Mouse (Mus musculus) forebrain, embryonic 10.5 days (tissue): ENCODE measurements around the gene Vac14. TPM values are rescaled to one million over a fixed set of nuclear protein-coding genes. Genes with fewer than 3 reads are reported as not detected.

Experiments
- DNase-seq: peaks from one replicate; pipeline ENCODE4 v3.0.0-alpha.2; 2017; ENCODE audit warnings: low spot score; ENCODE audit errors: extremely low spot score
- H3K27ac ChIP-seq: fragments of 300-500 bp; sonication (generic); 2 replicates; pipeline ENCODE4 v1.5.1; 2016; ENCODE audit warnings: mild to moderate bottlenecking
- H3K27me3 ChIP-seq: fragments of 300-500 bp; sonication (generic); 2 replicates; pipeline ENCODE4 v1.6.1; 2016; ENCODE audit warnings: mild to moderate bottlenecking; ENCODE audit not compliant: poor library complexity, severe bottlenecking
- H3K36me3 ChIP-seq: fragments of 300-500 bp; sonication (generic); replicated peaks from 2 replicates; pipeline ENCODE4 v1.6.1; 2016; ENCODE audit warnings: mild to moderate bottlenecking, moderate library complexity
- H3K4me1 ChIP-seq: fragments of 300-500 bp; sonication (generic); 2 replicates; pipeline ENCODE4 v1.6.1; 2016
- H3K4me3 ChIP-seq: fragments of 300-500 bp; sonication (generic); 2 replicates; pipeline ENCODE4 v1.5.1; 2016; ENCODE audit warnings: mild to moderate bottlenecking, moderate library complexity
- H3K9me3 ChIP-seq: fragments of 300-500 bp; sonication (generic); 2 replicates; pipeline ENCODE4 v1.6.1; 2016; ENCODE audit warnings: mild to moderate bottlenecking, moderate library complexity
- WGBS: fragments of 180-500 bp; shearing (Covaris S2); methylation state at CpG from one replicate; pipeline ENCODE4 v1.1.7; 2016; 5-methylcytosine and 5-hydroxymethylcytosine counted together
- polyA plus RNA-seq: library from polyadenylated mRNA; unstranded; fragments of >200 nt; fragmentation: Nextera tagmentation; extraction: Ambion mirVana; gene quantifications from 2 replicates; pipeline ENCODE4 v1.2.1, GENCODE M21; 2016

The Vac14 gene
- polyA plus RNA-seq, 1 experiment from 2014 or later, result 29.9 TPM

DNA sequence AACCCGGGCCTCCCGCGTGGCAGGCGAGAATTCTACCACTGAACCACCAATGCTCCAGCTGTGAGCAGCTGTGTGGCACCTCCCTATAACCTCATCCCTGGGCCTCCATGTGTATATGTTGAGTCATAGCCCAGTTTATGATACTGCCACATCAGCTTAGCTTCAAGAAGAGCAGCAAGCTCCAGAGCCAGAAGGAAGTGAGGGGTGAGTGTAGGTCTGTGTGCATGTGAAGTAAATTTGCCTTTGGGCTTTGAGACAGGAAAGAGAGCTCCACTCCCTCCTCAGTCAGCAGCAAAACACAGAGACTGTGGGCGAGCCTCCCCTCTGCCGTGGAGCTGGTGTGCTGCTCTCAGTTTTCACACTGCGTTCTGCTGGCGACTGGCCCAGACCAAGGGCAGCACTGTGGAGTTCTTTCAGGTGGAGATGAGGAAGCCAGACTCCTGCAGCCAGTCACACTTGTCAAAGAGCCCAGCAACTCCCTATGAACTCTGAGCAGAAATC, 12.2 kb downstream of the Vac14 start:
- DNase-seq, result no peak
- no peak overlapping the region for H3K27ac ChIP-seq
- WGBS, result 86% methylated on average over 8 of the region's 8 CpGs
- no peaks in the 10 kb centered on the region for H3K9me3 ChIP-seq
- H3K4me1 ChIP-seq, result no peaks in the 10 kb centered on the region
- H3K36me3 ChIP-seq, result peaks cover 40% of the 10 kb centered on the region
- no peaks in the 10 kb centered on the region for H3K27me3 ChIP-seq
- H3K4me3 ChIP-seq, result no peak overlapping the region

DNA sequence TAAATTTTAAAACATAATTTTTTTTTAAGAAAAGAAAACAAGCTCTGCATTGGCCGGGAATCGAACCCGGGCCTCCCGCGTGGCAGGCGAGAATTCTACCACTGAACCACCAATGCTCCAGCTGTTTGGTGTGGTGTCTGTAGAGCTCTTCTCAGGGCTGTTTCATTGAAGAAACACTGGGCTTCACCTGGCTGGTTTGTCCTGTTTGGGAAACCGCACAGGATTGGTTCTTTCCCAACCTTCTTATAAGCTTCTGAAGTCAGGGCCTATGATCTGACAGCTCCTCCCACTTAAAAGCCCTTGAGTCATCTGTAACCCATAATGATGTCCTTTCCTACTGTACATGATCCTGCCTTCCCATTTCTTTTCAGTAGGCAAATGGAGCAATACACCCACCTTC, 12.8 kb downstream of the Vac14 start:
- Histone ChIP-seq H3K4me3 (no peak overlapping the region), H3K27ac (no peak overlapping the region), H3K4me1 (no peaks in the 10 kb centered on the region), H3K27me3 (no peaks in the 10 kb centered on the region), H3K36me3 (peaks cover 46% of the 10 kb centered on the region), H3K9me3 (no peaks in the 10 kb centered on the region)
- no peak for DNase-seq
- 94% methylated on average over 7 of the region's 7 CpGs for WGBS

DNA sequence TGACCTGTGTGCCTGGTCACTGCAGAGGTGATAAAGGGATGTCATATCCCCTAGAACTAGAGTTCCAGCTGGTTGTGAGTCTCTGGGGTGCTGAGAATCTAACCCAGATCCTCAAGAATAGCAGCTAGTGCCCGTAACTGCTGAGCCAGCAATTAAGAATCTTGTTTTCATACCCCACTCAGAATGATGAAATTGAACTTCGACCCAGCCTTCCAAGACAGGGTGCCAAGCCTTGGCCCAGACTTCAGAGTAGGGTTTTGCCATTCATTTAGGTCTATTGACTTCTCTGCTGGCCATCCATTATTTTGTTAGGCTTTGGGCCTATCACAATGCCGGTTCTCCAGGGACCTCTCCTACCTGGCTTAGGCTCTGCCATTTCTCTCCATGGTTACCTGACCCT, 15.4 kb downstream of the Vac14 start:
- no peak for DNase-seq
- Histone ChIP-seq H3K9me3 (no peaks in the 10 kb centered on the region), H3K27ac (no peak overlapping the region), H3K36me3 (peaks cover 71% of the 10 kb centered on the region), H3K4me3 (no peak overlapping the region), H3K4me1 (no peaks in the 10 kb centered on the region), H3K27me3 (no peaks in the 10 kb centered on the region)
- 88% methylated on average over 3 of the region's 3 CpGs for WGBS

DNA sequence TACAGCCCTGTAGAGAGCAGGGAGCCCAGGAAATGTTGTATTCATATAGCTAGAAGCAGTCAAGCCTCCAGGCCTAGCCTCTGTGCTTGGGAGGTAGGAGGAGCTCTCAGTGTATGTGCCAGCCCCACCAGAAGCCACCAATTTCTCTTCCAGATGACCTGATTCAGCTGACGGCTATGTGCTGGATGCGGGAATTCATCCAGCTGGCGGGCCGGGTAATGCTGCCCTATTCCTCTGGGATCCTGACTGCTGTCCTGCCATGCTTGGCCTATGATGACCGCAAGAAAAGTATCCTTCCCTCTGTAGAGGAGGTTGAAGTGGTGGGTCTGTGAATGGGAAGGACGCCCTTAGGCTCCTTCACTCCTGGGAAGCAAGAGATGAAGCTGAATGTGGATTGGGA, 17.8 kb downstream of the Vac14 start:
- no peak for DNase-seq
- Histone ChIP-seq H3K27me3 (no peaks in the 10 kb centered on the region), H3K36me3 (peaks cover 71% of the 10 kb centered on the region)

DNA sequence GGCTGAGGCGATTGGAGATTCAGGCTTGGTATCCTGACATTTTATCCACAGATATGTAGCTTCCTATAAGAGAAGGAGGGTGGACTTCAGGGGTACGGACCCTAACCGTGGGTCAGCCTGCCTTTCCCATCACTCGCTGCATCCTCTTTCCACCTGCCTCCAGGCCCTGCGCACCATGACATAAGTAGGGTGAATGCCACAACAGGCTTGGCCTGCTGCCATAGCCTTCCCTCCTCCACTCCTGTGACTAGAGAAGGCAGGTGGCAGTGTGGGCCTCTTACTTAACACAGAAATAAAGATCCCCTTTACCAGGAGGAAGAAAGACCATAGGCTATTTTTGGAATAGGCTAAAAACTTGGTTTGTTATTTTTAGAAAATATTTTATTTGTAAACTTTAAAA, 23.9 kb downstream of the Vac14 start:
- H3K27ac ChIP-seq, result no peak overlapping the region
- H3K9me3 ChIP-seq, result no peaks in the 10 kb centered on the region
- H3K27me3 ChIP-seq, result no peaks in the 10 kb centered on the region
- WGBS, result 94% methylated on average over 5 of the region's 5 CpGs
- no peak overlapping the region for H3K4me3 ChIP-seq
- no peaks in the 10 kb centered on the region for H3K4me1 ChIP-seq
- peaks cover 64% of the 10 kb centered on the region for H3K36me3 ChIP-seq
- DNase-seq, result no peak

More for the DNA sequence above, 17.8 kb downstream of the Vac14 start:
- Histone ChIP-seq H3K9me3 (no peaks in the 10 kb centered on the region), H3K4me1 (no peaks in the 10 kb centered on the region), H3K4me3 (no peak overlapping the region), H3K27ac (no peak overlapping the region)
- 94% methylated on average over 6 of the region's 6 CpGs for WGBS

DNA sequence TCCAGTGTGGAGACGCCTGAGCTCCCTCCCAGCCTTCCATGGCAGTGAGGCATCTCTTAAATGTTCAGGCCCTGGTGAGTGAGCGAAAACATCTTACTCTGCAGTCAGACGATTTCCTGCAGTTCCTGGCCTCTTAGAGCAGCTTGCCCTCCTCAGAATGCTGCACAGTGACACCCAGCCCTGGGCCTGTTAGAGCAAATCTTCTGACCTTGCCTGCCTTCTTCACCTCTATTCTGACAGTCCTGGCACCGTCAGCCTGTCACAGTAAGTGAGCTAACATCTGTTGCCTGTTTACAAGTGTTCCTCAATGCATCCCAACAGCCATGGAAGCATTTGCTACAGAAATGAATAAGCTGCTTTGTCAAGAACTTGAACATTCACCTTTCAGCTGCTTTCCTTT, 24.8 kb downstream of the Vac14 start:
- no peak overlapping the region for H3K27ac ChIP-seq
- peaks cover 55% of the 10 kb centered on the region for H3K36me3 ChIP-seq
- no peaks in the 10 kb centered on the region for H3K9me3 ChIP-seq
- H3K27me3 ChIP-seq, result no peaks in the 10 kb centered on the region
- DNase-seq, result no peak
- WGBS, result 82% methylated on average over 4 of the region's 4 CpGs
- no peaks in the 10 kb centered on the region for H3K4me1 ChIP-seq
- no peak overlapping the region for H3K4me3 ChIP-seq

DNA sequence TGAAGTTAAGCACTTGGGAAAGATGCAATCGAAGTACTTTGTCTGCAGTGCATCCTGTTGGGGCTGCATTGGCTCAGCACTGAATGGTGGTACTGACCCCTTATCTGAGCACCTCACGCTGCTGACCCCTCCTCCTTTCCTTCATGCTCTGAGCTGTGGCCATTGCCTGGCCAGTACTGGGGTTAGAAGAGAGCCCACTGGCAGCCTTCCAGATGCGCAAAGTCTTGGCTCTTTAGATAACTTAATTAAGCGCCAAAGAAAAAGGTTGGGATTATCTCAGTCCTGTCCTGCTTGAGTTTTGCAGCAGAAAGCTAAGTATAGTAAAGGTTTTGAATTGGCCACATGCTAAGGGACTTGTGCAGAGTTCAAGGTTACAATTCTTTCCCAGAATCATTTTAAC, 26.0 kb downstream of the Vac14 start:
- H3K27me3 ChIP-seq, result no peaks in the 10 kb centered on the region
- H3K4me1 ChIP-seq, result no peaks in the 10 kb centered on the region
- H3K27ac ChIP-seq, result no peak overlapping the region
- peaks cover 56% of the 10 kb centered on the region for H3K36me3 ChIP-seq
- H3K4me3 ChIP-seq, result no peak overlapping the region
- DNase-seq, result no peak
- no peaks in the 10 kb centered on the region for H3K9me3 ChIP-seq
- WGBS, result 87% methylated on average over 4 of the region's 4 CpGs

DNA sequence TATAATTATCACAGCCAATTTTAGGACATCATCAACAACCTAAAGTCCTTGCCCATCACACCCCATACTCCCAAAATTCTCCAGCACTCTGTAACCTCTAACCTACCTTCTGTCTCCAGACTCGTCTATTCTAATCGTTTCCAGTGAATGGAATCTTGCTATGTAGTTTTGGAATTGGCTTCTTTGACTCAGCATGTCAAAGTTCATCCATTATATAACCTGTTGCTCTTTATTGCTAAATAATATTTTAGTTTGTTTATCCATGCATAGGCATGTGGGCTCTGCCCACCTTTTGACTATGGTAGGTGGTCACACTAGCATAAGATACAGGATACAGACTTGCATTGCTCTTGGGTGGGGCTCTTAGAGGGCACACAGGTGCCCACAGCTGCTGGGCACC, 26.5 kb downstream of the Vac14 start:
- H3K27ac ChIP-seq, result no peak overlapping the region
- no peaks in the 10 kb centered on the region for H3K4me1 ChIP-seq
- no peaks in the 10 kb centered on the region for H3K27me3 ChIP-seq
- H3K4me3 ChIP-seq, result no peak overlapping the region
- H3K9me3 ChIP-seq, result no peaks in the 10 kb centered on the region
- 89% methylated on average over 2 of the region's 2 CpGs for WGBS
- H3K36me3 ChIP-seq, result peaks cover 61% of the 10 kb centered on the region
- no peak for DNase-seq

DNA sequence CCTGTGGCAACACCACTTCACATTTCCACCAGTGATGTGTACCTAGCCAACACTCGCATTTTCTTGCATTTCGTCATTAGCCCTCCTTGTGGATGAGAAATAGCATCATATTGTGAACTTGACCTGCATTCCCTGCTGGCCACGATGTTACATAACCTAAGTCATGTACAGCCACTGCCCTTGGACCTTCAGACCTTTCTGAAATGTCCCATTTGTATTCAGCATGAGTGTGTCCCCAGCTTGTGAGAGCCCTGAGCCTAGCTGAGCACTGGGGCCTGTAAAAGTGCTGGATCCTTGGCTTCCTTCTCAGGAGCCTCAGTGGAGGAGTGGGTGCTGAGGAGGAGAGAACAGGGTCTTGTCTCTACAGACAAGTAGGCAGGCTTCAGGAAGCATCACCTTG, 27.0 kb downstream of the Vac14 start:
- no peaks in the 10 kb centered on the region for H3K9me3 ChIP-seq
- H3K27ac ChIP-seq, result no peak overlapping the region
- WGBS, result 91% methylated on average over 3 of the region's 3 CpGs
- no peak overlapping the region for H3K4me3 ChIP-seq
- H3K4me1 ChIP-seq, result no peaks in the 10 kb centered on the region
- H3K36me3 ChIP-seq, result peaks cover 64% of the 10 kb centered on the region
- DNase-seq, result no peak
- H3K27me3 ChIP-seq, result no peaks in the 10 kb centered on the region

DNA sequence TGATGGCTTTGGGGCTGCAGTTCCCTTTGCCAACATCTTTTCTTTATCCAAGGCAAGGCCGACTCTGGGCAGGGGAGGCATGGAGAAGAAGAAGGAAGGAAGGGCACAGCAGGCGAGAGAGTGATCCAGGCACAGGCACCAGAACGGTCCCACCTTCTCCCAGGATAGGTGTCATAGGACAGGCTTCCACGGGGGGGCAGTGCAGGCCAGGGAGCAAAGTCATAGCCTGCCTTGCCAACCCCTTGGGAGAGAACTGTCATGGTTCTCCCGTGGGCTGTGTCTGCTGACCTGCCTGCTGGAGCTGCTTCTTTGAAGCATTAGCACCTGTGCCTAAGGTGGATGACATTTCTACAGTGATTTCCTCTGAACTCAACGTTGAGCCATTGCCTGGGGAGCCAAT, 27.7 kb downstream of the Vac14 start:
- DNase-seq, result peak; percentile 57
- no peaks in the 10 kb centered on the region for H3K9me3 ChIP-seq
- H3K27ac ChIP-seq, result no peak overlapping the region
- no peaks in the 10 kb centered on the region for H3K27me3 ChIP-seq
- H3K4me1 ChIP-seq, result no peaks in the 10 kb centered on the region
- peaks cover 72% of the 10 kb centered on the region for H3K36me3 ChIP-seq
- 44% methylated on average over 6 of the region's 6 CpGs for WGBS
- no peak overlapping the region for H3K4me3 ChIP-seq

DNA sequence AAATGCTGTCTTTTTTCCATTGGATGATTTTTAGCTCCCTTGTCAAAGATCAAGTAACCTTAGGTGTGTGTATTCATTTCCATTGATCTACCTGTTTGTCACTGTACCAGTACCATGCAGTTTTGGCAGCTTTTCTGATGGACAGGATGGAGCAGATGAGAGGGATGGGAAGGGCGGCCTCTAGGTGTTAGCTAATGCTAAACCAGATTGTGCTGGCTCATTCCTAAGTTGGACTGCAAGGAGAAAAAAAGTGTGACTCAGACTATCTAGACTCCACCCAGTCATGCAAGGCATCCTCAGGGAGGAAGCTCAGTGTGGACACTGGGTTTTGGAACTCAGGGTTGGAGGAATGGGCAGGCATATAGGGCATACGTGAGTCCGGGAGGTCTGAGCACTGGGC, 30.2 kb downstream of the Vac14 start:
- Histone ChIP-seq H3K4me3 (no peak overlapping the region), H3K27me3 (no peaks in the 10 kb centered on the region), H3K36me3 (peaks cover 72% of the 10 kb centered on the region), H3K27ac (no peak overlapping the region), H3K4me1 (no peaks in the 10 kb centered on the region), H3K9me3 (no peaks in the 10 kb centered on the region)
- 97% methylated on average over 3 of the region's 3 CpGs for WGBS
- DNase-seq, result no peak

DNA sequence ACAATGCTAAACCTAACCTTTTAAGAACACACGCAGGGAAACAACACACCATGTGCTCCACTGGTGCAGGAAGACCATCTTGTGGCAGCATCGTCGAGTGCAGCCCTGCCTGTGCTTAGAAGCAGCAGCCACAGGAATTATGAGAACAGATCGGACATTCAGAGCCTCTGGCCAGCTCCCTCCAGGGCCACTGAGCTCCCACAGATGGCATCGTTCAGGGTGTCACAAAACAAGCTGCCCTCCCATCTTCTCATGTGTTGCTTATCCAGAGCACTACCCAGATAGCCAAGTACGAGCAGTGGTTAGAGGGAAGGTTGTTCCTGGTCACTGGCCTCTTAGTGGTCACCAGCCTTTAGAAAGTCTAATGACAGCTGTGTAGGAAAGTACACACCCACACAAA, 30.9 kb downstream of the Vac14 start:
- no peak overlapping the region for H3K27ac ChIP-seq
- 94% methylated on average over 6 of the region's 6 CpGs for WGBS
- no peaks in the 10 kb centered on the region for H3K9me3 ChIP-seq
- H3K4me1 ChIP-seq, result peaks cover 4% of the 10 kb centered on the region
- no peaks in the 10 kb centered on the region for H3K27me3 ChIP-seq
- no peak for DNase-seq
- H3K36me3 ChIP-seq, result peaks cover 71% of the 10 kb centered on the region
- H3K4me3 ChIP-seq, result no peak overlapping the region

DNA sequence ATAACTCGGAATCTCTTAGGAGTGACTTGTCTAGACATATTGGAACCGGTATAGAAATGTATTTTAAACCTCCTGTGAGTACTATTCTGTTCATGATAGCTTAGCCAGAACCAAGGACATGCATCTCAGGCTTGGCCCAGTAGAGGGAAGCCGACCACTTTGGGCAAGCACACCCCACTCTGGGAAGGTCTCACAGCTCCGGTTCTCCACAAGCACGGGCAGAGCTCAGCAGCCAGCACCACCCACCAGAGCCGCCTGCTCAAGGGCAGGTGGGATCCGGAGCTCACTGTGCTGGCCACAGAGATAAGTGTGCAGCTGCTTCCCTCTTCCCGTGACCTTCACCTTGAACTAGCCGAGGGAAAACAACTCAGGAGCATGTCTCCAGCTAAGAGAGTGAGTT, 32.5 kb downstream of the Vac14 start:
- Histone ChIP-seq H3K4me3 (no peak overlapping the region), H3K4me1 (peaks cover 15% of the 10 kb centered on the region), H3K27me3 (no peaks in the 10 kb centered on the region), H3K36me3 (peaks cover 58% of the 10 kb centered on the region), H3K27ac (no peak overlapping the region), H3K9me3 (no peaks in the 10 kb centered on the region)
- DNase-seq, result no peak
- 90% methylated on average over 9 of the region's 9 CpGs for WGBS

DNA sequence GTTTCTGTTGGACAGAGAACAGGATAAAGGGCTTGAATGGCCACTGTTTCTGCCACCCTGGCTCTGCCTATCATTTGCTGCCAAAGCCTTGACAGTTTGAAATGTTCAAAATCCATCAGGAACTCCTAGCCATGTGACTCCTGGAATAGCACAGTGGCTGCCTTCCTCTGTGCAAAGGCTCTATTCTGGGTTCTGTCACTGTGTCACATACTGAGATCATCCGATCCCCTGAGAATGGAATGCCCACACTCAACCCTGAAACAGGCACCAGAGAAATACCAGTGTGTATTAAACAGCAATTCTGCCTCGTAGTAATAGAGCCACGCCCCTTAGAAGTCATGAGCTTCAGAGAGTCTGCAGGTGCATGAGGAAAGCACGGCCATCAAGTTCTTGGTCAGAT, 33.5 kb downstream of the Vac14 start:
- peaks cover 58% of the 10 kb centered on the region for H3K36me3 ChIP-seq

More for the DNA sequence above, 33.5 kb downstream of the Vac14 start:
- no peaks in the 10 kb centered on the region for H3K9me3 ChIP-seq
- no peak overlapping the region for H3K4me3 ChIP-seq
- peaks cover 15% of the 10 kb centered on the region for H3K4me1 ChIP-seq
- WGBS, result 95% methylated on average over 4 of the region's 4 CpGs
- no peak overlapping the region for H3K27ac ChIP-seq
- H3K27me3 ChIP-seq, result no peaks in the 10 kb centered on the region
- DNase-seq, result no peak
